Mouse (Mus musculus) embryonic facial prominence, embryonic 13.5 days (tissue): Measurements from ENCODE around the gene Dnah9. TPM values are rescaled to one million over a fixed set of nuclear protein-coding genes. Genes with fewer than 3 reads are reported as not detected.

Source experiments
- ATAC-seq: fragments of 200-750 bp; cut with Nextera tagmentation; 2 replicates; pipeline ENCODE4 v1.8.0; 2017; ENCODE audit warnings: low read depth; ENCODE audit not compliant: insufficient number of reproducible peaks, insufficient read depth, low FRiP score, low TSS enrichment
- H3K27ac ChIP-seq: fragments of 300-500 bp; sonication (generic); 2 replicates; pipeline ENCODE4 v1.5.1; 2015; ENCODE audit warnings: moderate library complexity, mild to moderate bottlenecking, inconsistent platforms
- H3K27me3 ChIP-seq: fragments of 300-500 bp; sonication (generic); 2 replicates; pipeline ENCODE4 v1.6.1; 2015; ENCODE audit warnings: mild to moderate bottlenecking, inconsistent platforms
- H3K36me3 ChIP-seq: fragments of 300-500 bp; sonication (generic); 2 replicates; pipeline ENCODE4 v1.6.1; 2015; ENCODE audit warnings: mild to moderate bottlenecking, inconsistent platforms
- H3K4me1 ChIP-seq: fragments of 300-500 bp; sonication (generic); 2 replicates; pipeline ENCODE4 v1.6.1; 2015; ENCODE audit warnings: inconsistent platforms
- H3K4me2 ChIP-seq: fragments of 300-500 bp; sonication (generic); 2 replicates; pipeline ENCODE4 v1.6.1; 2015; ENCODE audit warnings: moderate library complexity, mild to moderate bottlenecking, inconsistent platforms
- H3K4me3 ChIP-seq: fragments of 300-500 bp; sonication (generic); 2 replicates; pipeline ENCODE4 v1.5.1; 2015; ENCODE audit warnings: mild to moderate bottlenecking, inconsistent platforms
- H3K9ac ChIP-seq: fragments of 300-500 bp; sonication (generic); 2 replicates; pipeline ENCODE4 v1.6.1; 2015; ENCODE audit warnings: mild to moderate bottlenecking, inconsistent platforms
- H3K9me3 ChIP-seq: fragments of 300-500 bp; sonication (generic); 2 replicates; pipeline ENCODE4 v1.6.1; 2016; ENCODE audit warnings: inconsistent platforms
- WGBS: fragments of 180-500 bp; shearing (Covaris S2); methylation state at CpG from one replicate; pipeline ENCODE4 v1.1.7; 2015; ENCODE audit warnings: mixed read lengths; 5-methylcytosine and 5-hydroxymethylcytosine counted together
- polyA plus RNA-seq: library from polyadenylated mRNA; unstranded; fragments of >200 nt; fragmentation: Nextera tagmentation; extraction: Ambion mirVana; gene quantifications from 2 replicates; pipeline ENCODE4 v1.2.1, GENCODE M21; 2015

Dnah9 gene
- polyA plus RNA-seq, 1 experiment from 2014 or later: 0.13 TPM

GRCm38 (mm10) chr11:65820280-65820679 is 348.1 kb downstream of the Dnah9 start:
- H3K9ac ChIP-seq: no peak overlapping the region
- no peak overlapping the region for H3K4me2 ChIP-seq
- WGBS: 69% methylated on average over 5 of the region's 5 CpGs
- no peaks in the 10 kb centered on the region for H3K9me3 ChIP-seq
- peaks cover 10% of the 10 kb centered on the region for H3K4me1 ChIP-seq
- no peaks in the 10 kb centered on the region for H3K27me3 ChIP-seq
- H3K4me3 ChIP-seq: no peak overlapping the region
- H3K36me3 ChIP-seq: peaks cover 55% of the 10 kb centered on the region
- ATAC-seq: no peak
- no peak overlapping the region for H3K27ac ChIP-seq

GRCm38 (mm10) chr11:65818193-65818592 is 350.2 kb downstream of the Dnah9 start:
- H3K27me3 ChIP-seq: no peaks in the 10 kb centered on the region
- ATAC-seq: no peak
- H3K9ac ChIP-seq: no peak overlapping the region
- H3K36me3 ChIP-seq: peaks cover 55% of the 10 kb centered on the region
- H3K4me3 ChIP-seq: no peak overlapping the region
- H3K9me3 ChIP-seq: no peaks in the 10 kb centered on the region
- WGBS: 83% methylated on average over 1 of the region's 1 CpGs
- H3K4me1 ChIP-seq: peaks cover 10% of the 10 kb centered on the region
- no peak overlapping the region for H3K27ac ChIP-seq
- H3K4me2 ChIP-seq: no peak overlapping the region

GRCm38 (mm10) chr11:65816237-65816636 is 352.1 kb downstream of the Dnah9 start:
- Histone ChIP-seq H3K9me3 (no peaks in the 10 kb centered on the region), H3K4me3 (no peak overlapping the region), H3K9ac (no peak overlapping the region), H3K27ac (no peak overlapping the region), H3K4me2 (no peak overlapping the region), H3K36me3 (peaks cover 37% of the 10 kb centered on the region), H3K27me3 (no peaks in the 10 kb centered on the region), H3K4me1 (peaks cover 18% of the 10 kb centered on the region)
- no peak for ATAC-seq
- WGBS: 15% methylated on average over 6 of the region's 6 CpGs

- H3K4me3 ChIP-seq: no peak overlapping the region
- H3K27ac ChIP-seq: no peak overlapping the region
- 86% methylated on average over 9 of the region's 9 CpGs for WGBS
- H3K4me1 ChIP-seq: peaks cover 23% of the 10 kb centered on the region
- H3K4me2 ChIP-seq: no peak overlapping the region
- no peaks in the 10 kb centered on the region for H3K9me3 ChIP-seq
- no peaks in the 10 kb centered on the region for H3K27me3 ChIP-seq
- H3K9ac ChIP-seq: no peak overlapping the region
- no peak for ATAC-seq
- peaks cover 33% of the 10 kb centered on the region for H3K36me3 ChIP-seq
These were observed 354.0 kb downstream of the Dnah9 start for GRCm38 (mm10) chr11:65814381-65814780.

GRCm38 (mm10) chr11:65812088-65812487 is 356.3 kb downstream of the Dnah9 start:
- Histone ChIP-seq H3K36me3 (peaks cover 24% of the 10 kb centered on the region), H3K4me2 (no peak overlapping the region), H3K4me3 (no peak overlapping the region), H3K27ac (no peak overlapping the region), H3K9me3 (no peaks in the 10 kb centered on the region), H3K9ac (no peak overlapping the region), H3K27me3 (no peaks in the 10 kb centered on the region), H3K4me1 (peaks cover 27% of the 10 kb centered on the region)
- ATAC-seq: no peak
- WGBS: 21% methylated on average over 5 of the region's 5 CpGs

- Histone ChIP-seq H3K9ac (peak overlapping the region; percentile 80), H3K27me3 (no peaks in the 10 kb centered on the region), H3K4me3 (peak overlapping the region; percentile 72), H3K36me3 (no peaks in the 10 kb centered on the region), H3K27ac (no peak overlapping the region), H3K4me2 (peak overlapping the region; percentile 92), H3K9me3 (no peaks in the 10 kb centered on the region), H3K4me1 (peaks cover 16% of the 10 kb centered on the region)
- WGBS: 49% methylated on average over 7 of the region's 7 CpGs
- ATAC-seq: no peak
These were observed 360.8 kb downstream of the Dnah9 start for GRCm38 (mm10) chr11:65807601-65808000.

- WGBS: under 1% methylated on average over 58 of the region's 58 CpGs
- peak within 1 kb of the TSS; percentile 92 for H3K4me2 ChIP-seq
These were observed 361.3 kb downstream of the Dnah9 start, which contains the start of gene Zkscan6 for GRCm38 (mm10) chr11:65806909-65807504. TSS of gene Zkscan6 (plus strand) at chr11:65807175.

GRCm38 (mm10) chr11:65806321-65806904 is 361.9 kb downstream of the Dnah9 start:
- Histone ChIP-seq H3K27ac (no peak overlapping the region), H3K4me2 (peak overlapping the region; percentile 92), H3K36me3 (no peaks in the 10 kb centered on the region), H3K4me1 (peaks cover 9% of the 10 kb centered on the region), H3K27me3 (no peaks in the 10 kb centered on the region), H3K4me3 (peak overlapping the region; percentile 72), H3K9ac (peak overlapping the region; percentile 80), H3K9me3 (no peaks in the 10 kb centered on the region)
- 2% methylated on average over 20 of the region's 20 CpGs for WGBS
- ATAC-seq: no peak

More at GRCm38 (mm10) chr11:65806909-65807504, 361.3 kb downstream of the Dnah9 start, which contains the start of gene Zkscan6:
- H3K9me3 ChIP-seq: no peaks in the 10 kb centered on the region
- peak within 1 kb of the TSS; percentile 72 for H3K4me3 ChIP-seq
- H3K27me3 ChIP-seq: no peaks in the 10 kb centered on the region
- no peaks in the 10 kb centered on the region for H3K36me3 ChIP-seq
- peak; percentile 96 for ATAC-seq
- H3K9ac ChIP-seq: peak within 1 kb of the TSS; percentile 80
- H3K27ac ChIP-seq: peak within 1 kb of the TSS; percentile 62
- H3K4me1 ChIP-seq: peaks cover 10% of the 10 kb centered on the region

- 61% methylated on average over 3 of the region's 3 CpGs for WGBS
- Histone ChIP-seq H3K4me1 (no peaks in the 10 kb centered on the region), H3K9me3 (no peaks in the 10 kb centered on the region), H3K4me2 (no peak overlapping the region), H3K27ac (no peak overlapping the region), H3K4me3 (no peak overlapping the region), H3K36me3 (no peaks in the 10 kb centered on the region), H3K27me3 (no peaks in the 10 kb centered on the region), H3K9ac (no peak overlapping the region)
- no peak for ATAC-seq
These were observed 366.5 kb downstream of the Dnah9 start for GRCm38 (mm10) chr11:65801899-65802298.

GRCm38 (mm10) chr11:65795896-65796295 is 372.5 kb downstream of the Dnah9 start:
- Histone ChIP-seq H3K36me3 (no peaks in the 10 kb centered on the region), H3K4me1 (no peaks in the 10 kb centered on the region), H3K27me3 (no peaks in the 10 kb centered on the region), H3K9ac (no peak overlapping the region), H3K4me3 (no peak overlapping the region), H3K4me2 (no peak overlapping the region), H3K27ac (no peak overlapping the region), H3K9me3 (no peaks in the 10 kb centered on the region)
- ATAC-seq: no peak
- WGBS: 90% methylated on average over 1 of the region's 1 CpGs

- Histone ChIP-seq H3K27ac (no peak overlapping the region), H3K4me3 (no peak overlapping the region), H3K9ac (no peak overlapping the region), H3K4me2 (no peak overlapping the region), H3K36me3 (no peaks in the 10 kb centered on the region), H3K27me3 (no peaks in the 10 kb centered on the region), H3K4me1 (no peaks in the 10 kb centered on the region), H3K9me3 (no peaks in the 10 kb centered on the region)
- no peak for ATAC-seq
- 74% methylated on average over 10 of the region's 10 CpGs for whole genome bisulfite sequencing
These were observed 373.7 kb downstream of the Dnah9 start for GRCm38 (mm10) chr11:65794428-65795219.
